Mouse (Mus musculus): ENCODE results near the gene Fubp1.

DNA sequence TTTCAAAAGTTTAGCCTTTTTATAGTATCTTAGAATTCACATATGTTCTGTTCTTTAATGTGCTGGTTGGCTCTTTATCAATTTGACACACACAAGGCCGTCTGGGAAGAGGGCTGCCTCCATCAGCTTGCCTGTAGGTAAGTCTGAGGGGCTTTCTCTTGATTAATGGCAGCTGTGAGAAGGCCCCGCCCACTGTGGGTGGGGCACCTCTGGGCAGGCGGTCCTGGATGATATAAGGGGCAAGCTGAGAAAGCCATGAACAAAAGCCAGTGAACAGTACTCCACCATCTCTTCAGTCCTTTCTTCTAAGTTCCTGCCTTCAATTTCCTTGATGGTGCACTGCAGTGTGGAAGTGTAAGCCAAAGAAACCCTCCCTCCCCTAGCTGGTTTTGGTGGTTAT, 71.9 kb downstream of the Fubp1 start:
- TF ChIP-seq CTCF (IDR thresholded peaks at IDR 0.05; ENCODE audit: borderline replicate concordance, insufficient read depth, low read length) = no peak
- no peak for TF ChIP-seq POLR2A (IDR thresholded peaks at IDR 0.05; ENCODE audit: low read depth, low read length)
